Mouse (Mus musculus) neutrophil, adult 59 days (primary cell): ENCODE results near the gene Adra1d. TPM values are rescaled to one million over a fixed set of nuclear protein-coding genes. Genes with fewer than 3 reads are reported as not detected.

Experiments used
- total RNA-seq, 2 experiments: library from RNA; stranded (reverse); gene quantifications; 1 replicate in 1 of 2; 2 replicates in 1 of 2; pipeline ENCODE4 v1.2.4; 2023

The Adra1d gene
- not detected for total RNA-seq

GRCm38 (mm10) chr2:131561891-131562585 lies at the start of gene Adra1d:
Gene Adra1d, minus strand, starts transcription at chr2:131562283.

Other genes with a start within 250 kb of the Adra1d start
- gene Rnf24, start 209.4 kb downstream of the Adra1d start, total RNA-seq: 1 to 10 TPM; 9.4 to 9.6 TPM
- 10 to 100 TPM; 18.6 to 29.2 TPM for gene Smox, start 70.8 kb downstream of the Adra1d start, total RNA-seq